Mouse (Mus musculus) gastrocnemius, adult 8-10 months (tissue): ENCODE measurements around the gene Barhl2. TPM values are rescaled to one million over a fixed set of nuclear protein-coding genes. Genes with fewer than 3 reads are reported as not detected.

Experiments
- DNase-seq, 2 experiments: peaks; one replicate each; pipeline ENCODE4 v3.0.0; 2022; ENCODE audit warnings: low spot score in 2 of 2
- total RNA-seq, 4 experiments: library from RNA; stranded (reverse); gene quantifications; 2 replicates each; pipeline ENCODE4 v1.2.4; 2022

The Barhl2 gene
- total RNA-seq, result not detected

- no peak for DNase-seq
These were observed at the start of gene Barhl2 for GRCm38 (mm10) chr5:106457986-106458476. Gene Barhl2, minus strand, starts transcription at chr5:106458166.

GRCm38 (mm10) chr5:106506061-106506460 lies 48.1 kb upstream of the Barhl2 start:
- DNase-seq, result no peak

- no peak for DNase-seq
These were observed 44.9 kb upstream of the Barhl2 start for GRCm38 (mm10) chr5:106502684-106503545.

GRCm38 (mm10) chr5:106502271-106502670 lies 44.3 kb upstream of the Barhl2 start:
- DNase-seq, result no peak

GRCm38 (mm10) chr5:106491771-106492170 lies 33.8 kb upstream of the Barhl2 start:
- DNase-seq, result no peak

- no peak for DNase-seq
These were observed 14.1 kb upstream of the Barhl2 start for GRCm38 (mm10) chr5:106472105-106472500.

- no peak for DNase-seq
These were observed 13.5 kb upstream of the Barhl2 start for GRCm38 (mm10) chr5:106471235-106472104.

- DNase-seq, result no peak
These were observed 7.3 kb upstream of the Barhl2 start for GRCm38 (mm10) chr5:106465129-106465790.

- DNase-seq, result no peak
These were observed 6.6 kb upstream of the Barhl2 start for GRCm38 (mm10) chr5:106464336-106465128.

GRCm38 (mm10) chr5:106463661-106464191 lies 5.8 kb upstream of the Barhl2 start:
- DNase-seq, result no peak

- DNase-seq, result no peak
These were observed 3.9 kb upstream of the Barhl2 start for GRCm38 (mm10) chr5:106461913-106462312.

GRCm38 (mm10) chr5:106461431-106461830 lies 3.5 kb upstream of the Barhl2 start:
- no peak for DNase-seq

- DNase-seq, result no peak
These were observed 2.6 kb upstream of the Barhl2 start for GRCm38 (mm10) chr5:106460535-106460934.

GRCm38 (mm10) chr5:106460001-106460511 lies 2.1 kb upstream of the Barhl2 start:
- DNase-seq, result no peak

- no peak for DNase-seq
These were observed 1.2 kb upstream of the Barhl2 start for GRCm38 (mm10) chr5:106459120-106459641.

GRCm38 (mm10) chr5:106458477-106459119 lies 632 bp upstream of the Barhl2 start:
- DNase-seq, result no peak

GRCm38 (mm10) chr5:106457111-106457925 lies 648 bp downstream of the Barhl2 start:
- no peak for DNase-seq

GRCm38 (mm10) chr5:106455984-106456383 lies 2.0 kb downstream of the Barhl2 start:
- DNase-seq, result no peak
